ENCODE assay signal across 10 mouse cellular contexts in the genomic region with DNA sequence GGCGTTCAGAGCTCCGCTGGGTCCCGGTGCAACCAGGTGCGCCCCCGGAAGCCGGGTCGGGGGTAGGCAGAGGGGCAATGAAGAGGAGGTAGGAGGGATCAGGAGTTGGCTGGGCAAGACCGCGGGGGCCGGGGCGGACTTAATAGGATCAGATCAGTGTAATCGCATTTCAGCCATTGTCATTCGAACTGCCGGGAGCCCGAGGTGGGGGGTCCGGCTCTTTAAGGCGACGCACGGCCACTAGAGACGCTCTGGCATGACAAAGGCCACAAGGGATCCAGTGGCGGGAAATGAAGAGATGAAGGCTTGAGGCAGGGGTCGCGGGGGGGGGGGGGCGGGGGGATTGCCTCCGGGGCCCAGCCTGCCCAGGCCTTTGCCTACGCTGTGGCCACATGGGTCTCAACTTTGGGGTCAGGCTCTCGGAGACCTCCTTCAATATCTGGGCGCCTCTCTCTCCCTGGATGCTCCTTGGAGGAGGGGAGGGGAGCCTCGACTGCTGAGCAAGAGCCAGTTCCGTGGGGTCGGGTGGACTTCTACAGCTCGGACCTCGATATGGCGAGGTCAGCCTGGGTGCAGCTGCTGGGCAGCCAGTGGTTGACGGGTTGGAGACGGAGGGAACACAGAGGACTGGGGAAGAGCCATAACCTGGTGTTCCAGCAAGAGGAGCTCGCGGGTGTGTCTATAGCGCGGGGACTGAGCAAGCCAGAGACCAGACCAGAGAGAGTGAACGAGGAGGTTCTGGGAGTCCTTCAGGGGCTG. TPM values are rescaled to one million over a fixed set of nuclear protein-coding genes. Genes with fewer than 3 reads are reported as not detected.
DNase-seq lines count a peak whose midpoint lies in the region; ATAC-seq lines count a peak whose summit lies in the region.
"Had no signal": no experiment of that assay in that cellular context is flagged by ENCODE, and none has a peak within 500 bp of the region (broad histone marks: within the 10 kb centered on the region; RNA-seq: fewer than 3 reads in every experiment).

No protein-coding gene starts in this region.

- H3K36me3 ChIP-seq in heart, embryonic 14.5 days (ENCODE audit: control insufficient read depth, insufficient read depth, low read length), result no peaks in the 10 kb centered on the region
- H3K36me3 ChIP-seq in intestine, embryonic 16.5 days (ENCODE audit: control insufficient read depth, insufficient read depth, low read length), result no peaks in the 10 kb centered on the region
- H3K36me3 ChIP-seq in neural tube, embryonic 11.5 days (ENCODE audit: control insufficient read depth, insufficient read depth, low read length), result no peaks in the 10 kb centered on the region; the same call in 1 of the 2 replicates

- H3K4me3 ChIP-seq in heart, embryonic 14.5 days (ENCODE audit: control insufficient read depth in 1 of 2, insufficient read depth in 1 of 2, low read depth in 1 of 2, low read length in 2 of 2), result peak overlapping the region; percentile 17 to 18; a peak in 3 of 4 replicates
- H3K4me3 ChIP-seq in intestine, embryonic 16.5 days (ENCODE audit: low read length), result peak overlapping the region; percentile 18
- peak overlapping the region; percentile 31 for H3K4me3 ChIP-seq in neural tube, embryonic 11.5 days (ENCODE audit: low read depth, low read length)
- H3K4me3 ChIP-seq: erythroblast, embryonic 14.5 days had no signal

- H3K9ac ChIP-seq in heart, embryonic 14.5 days (ENCODE audit: low read length), result no peak overlapping the region
- H3K9ac ChIP-seq in intestine, embryonic 16.5 days (ENCODE audit: low read depth, low read length), result no peak overlapping the region
- peak overlapping the region; percentile 50 for H3K9ac ChIP-seq in neural tube, embryonic 11.5 days (ENCODE audit: low read length)

- no peak for ATAC-seq in heart, embryonic 14.5 days (ENCODE audit: insufficient number of reproducible peaks, insufficient read depth, low FRiP score, low read depth)
- ATAC-seq in intestine, embryonic 16.5 days, result no peak
- peak; percentile 35 for ATAC-seq in neural tube, embryonic 11.5 days (ENCODE audit: insufficient read depth, low FRiP score, low TSS enrichment)
- no peak for ATAC-seq in granulocyte monocyte progenitor cell, adult 5-6 weeks (replicated peaks; ENCODE audit: poor library complexity, severe bottlenecking)

- H3K4me1 ChIP-seq in heart, embryonic 14.5 days (ENCODE audit: control insufficient read depth in 2 of 2, insufficient read depth in 2 of 2, low read length in 2 of 2), result peaks cover 7 to 15% of the 10 kb centered on the region in 2 experiments; a peak in 3 of 4 replicates
- H3K4me1 ChIP-seq in intestine, embryonic 16.5 days (ENCODE audit: control insufficient read depth, insufficient read depth, low read length), result peaks cover 14% of the 10 kb centered on the region
- H3K4me1 ChIP-seq in neural tube, embryonic 11.5 days (ENCODE audit: control insufficient read depth, insufficient read depth, low read length), result peaks cover 54% of the 10 kb centered on the region

- 1% methylated on average over 40 of the region's 41 CpGs for WGBS in heart, embryonic 14.5 days
- 2% methylated on average over 40 of the region's 41 CpGs for WGBS in intestine, embryonic 16.5 days
- 1% methylated on average over 30 of the region's 41 CpGs for WGBS in neural tube, embryonic 11.5 days

- peaks cover 100% of the 10 kb centered on the region for H3K27me3 ChIP-seq in heart, embryonic 14.5 days (ENCODE audit: control insufficient read depth, insufficient read depth, low read length)
- H3K27me3 ChIP-seq in intestine, embryonic 16.5 days (replicated peaks; ENCODE audit: control insufficient read depth, insufficient read depth, low read length), result peaks cover 88% of the 10 kb centered on the region
- peaks cover 46% of the 10 kb centered on the region for H3K27me3 ChIP-seq in neural tube, embryonic 11.5 days (ENCODE audit: control insufficient read depth, insufficient read depth, low read length)

- no peak overlapping the region for H3K27ac ChIP-seq in heart, embryonic 14.5 days (replicated peaks in 1 of 2; ENCODE audit: control insufficient read depth in 1 of 2, insufficient read depth in 1 of 2, low read depth in 2 of 2, low read length in 2 of 2)
- no peak overlapping the region for H3K27ac ChIP-seq in intestine, embryonic 16.5 days (ENCODE audit: low read length)
- H3K27ac ChIP-seq in neural tube, embryonic 11.5 days (ENCODE audit: low read depth, low read length), result no peak overlapping the region

- DNase-seq in heart, postnatal 36 days, result no peak
- DNase-seq in embryo, embryonic 10.5 days (ENCODE audit: low spot score), result peak; percentile 78
- peak; percentile 57 for DNase-seq in neural tube, embryonic 11.5 days (ENCODE audit: low spot score)
- no peak for DNase-seq in right cerebral cortex, postnatal 36 days (ENCODE audit: low spot score in 2 of 2)
- no peak for DNase-seq in left cerebral cortex, postnatal 4 days

- peak overlapping the region; percentile 57 for H3K4me2 ChIP-seq in heart, embryonic 14.5 days (ENCODE audit: low read length)
- H3K4me2 ChIP-seq in intestine, embryonic 16.5 days (ENCODE audit: low read depth, low read length), result no peak overlapping the region
- H3K4me2 ChIP-seq in neural tube, embryonic 11.5 days (ENCODE audit: low read depth), result peak overlapping the region; percentile 60

- H3K9me3 ChIP-seq in heart, embryonic 14.5 days (ENCODE audit: control insufficient read depth, low read length), result peaks cover 5% of the 10 kb centered on the region; the same call in 1 of the 2 replicates
- H3K9me3 ChIP-seq in intestine, embryonic 16.5 days (ENCODE audit: control insufficient read depth, low read length), result no peaks in the 10 kb centered on the region
- no peaks in the 10 kb centered on the region for H3K9me3 ChIP-seq in neural tube, embryonic 11.5 days (ENCODE audit: control insufficient read depth, low read length)

- intact Hi-C loops in heart, postnatal 36 days (cut with DNase I), result no loop called here
- intact Hi-C loops in left cerebral cortex, postnatal 4 days (cut with DNase I), result no loop called here

RNA-seq across cellular contexts. Expression of gene Gbx2, which starts 7.9 kb away (rescaled TPM):
- 0.12 and 0.27 TPM in 2 replicates for polyA plus RNA-seq in heart, embryonic 14.5 days (2014; fragmentation: Nextera tagmentation; extraction: Ambion mirVana)
- not detected for total RNA-seq in heart, postnatal 36 days (2021)
- polyA plus RNA-seq in intestine, embryonic 16.5 days (2015; fragmentation: Nextera tagmentation; extraction: Ambion mirVana), result 0.07 and 0.09 TPM in 2 replicates
- 44.0 and 45.8 TPM in 2 replicates for polyA plus RNA-seq in neural tube, embryonic 11.5 days (2014; fragmentation: Nextera tagmentation; extraction: Ambion mirVana)
- total RNA-seq in granulocyte monocyte progenitor cell, adult 5-6 weeks (2014; fragmentation: Nextera tagmentation), result 1.2 TPM in 1 of 2 replicates, not detected in the other
- 0.47 and 2.7 TPM in 2 replicates for total RNA-seq in granulocyte monocyte progenitor cell, adult 5-6 weeks (2017)
- total RNA-seq in left cerebral cortex, postnatal 4 days (2021), result under 1 TPM; 0.28 to 0.95 TPM
- polyA plus RNA-seq: erythroblast, embryonic 14.5 days; testis, adult 2 months had no signal

Comparison
In these comparisons a context has a peak if more than half of its experiments do, and no peak if none do; other contexts are left out.
1. DNase-seq: peak in embryo, embryonic 10.5 days (single experiment) and neural tube, embryonic 11.5 days (single experiment); none in heart, postnatal 36 days (0 of 2), right cerebral cortex, postnatal 36 days (0 of 2) and left cerebral cortex, postnatal 4 days (single experiment).
2. Peak in every context shown above with its lines, with median percentiles within 50 percentile points of each other: H3K4me3 ChIP-seq.